Mouse (Mus musculus): Measurements from ENCODE around the gene Hoxd4.

The Hoxd4 gene

GRCm38 (mm10) chr2:74777536-74778275, 66.0 kb downstream of the Hoxd4 start:
- DNase-seq (ENCODE audit: extremely low read depth, low read depth) = no peak
